Mouse (Mus musculus): ENCODE results near the gene Klk1b24.

GRCm38 (mm10) chr7:44197891-44198290 lies 9.9 kb downstream of the Klk1b24 start, which contains the start of gene Klk1b3:
- no peak for TF ChIP-seq CTCF (IDR thresholded peaks at IDR 0.05; ENCODE audit: low read depth)
- no peak for TF ChIP-seq EP300 (optimal IDR thresholded peaks at IDR 0.05)

Measured in stomach, postnatal 0 days (tissue).